Mouse (Mus musculus): Measurements from ENCODE around the gene Gm4907. TPM values are rescaled to one million over a fixed set of nuclear protein-coding genes. Genes with fewer than 3 reads are reported as not detected.

Gm4907 gene
- not detected for total RNA-seq (2023)

GRCm38 (mm10) chrX:23882253-23882652 is at the start of gene Gm4907:
Gene Gm4907 (plus strand): TSS chrX:23882553.

Other genes starting within 250 kb of the Gm4907 start
- gene Wdr44, start 189.5 kb upstream of the Gm4907 start, total RNA-seq (2023) = 34.1 TPM
- not detected for gene Gm4985, start 76.4 kb downstream of the Gm4907 start, total RNA-seq (2023)